Mouse (Mus musculus) fibroblast of lung, adult 2 months (primary cell): ENCODE results near the gene Kmt2c.

Experiments used
- DNase-seq: peaks from one replicate; pipeline ENCODE4 v3.0.0-alpha.2; 2011; ENCODE audit warnings: low read depth

The Kmt2c gene

GRCm38 (mm10) chr5:25222752-25223702 is 275.6 kb downstream of the Kmt2c start, which contains the start of gene E130116L18Rik:
Gene E130116L18Rik (minus strand): TSS chr5:25223153.
- DNase-seq: peak; percentile 49
